Mouse (Mus musculus): ENCODE data around the gene Gsx1. TPM values are rescaled to one million over a fixed set of nuclear protein-coding genes. Genes with fewer than 3 reads are reported as not detected.

Gene Gsx1
- not detected in 2 replicates for total RNA-seq (2015; ENCODE audit: low replicate concordance)
- not detected in 2 replicates for total RNA-seq (2017; ENCODE audit: low replicate concordance)

DNA sequence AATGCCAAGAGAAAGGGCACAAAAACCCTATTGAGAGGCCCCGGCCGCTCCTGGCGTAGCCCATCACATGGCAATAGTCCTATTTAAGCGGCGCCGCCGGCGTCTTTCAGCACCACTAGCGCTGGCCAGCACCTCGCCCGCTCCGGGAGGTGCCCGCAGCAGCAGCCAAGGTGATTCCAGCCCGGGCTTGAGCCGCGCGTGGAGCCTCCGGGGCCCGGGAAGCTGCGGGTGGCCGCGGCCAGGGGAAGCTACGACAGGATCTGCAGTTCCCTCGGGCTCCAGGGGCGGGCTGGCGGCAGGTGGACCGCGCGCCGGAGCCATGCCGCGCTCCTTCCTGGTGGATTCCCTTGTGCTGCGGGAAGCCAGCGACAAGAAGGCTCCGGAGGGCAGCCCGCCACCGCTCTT lies at the start of gene Gsx1:
Gene Gsx1 (plus strand): TSS at position 126 of the 405 bp plus-strand sequence.
- no peak for ATAC-seq (replicated peaks; ENCODE audit: low FRiP score, poor library complexity, severe bottlenecking)

DNA sequence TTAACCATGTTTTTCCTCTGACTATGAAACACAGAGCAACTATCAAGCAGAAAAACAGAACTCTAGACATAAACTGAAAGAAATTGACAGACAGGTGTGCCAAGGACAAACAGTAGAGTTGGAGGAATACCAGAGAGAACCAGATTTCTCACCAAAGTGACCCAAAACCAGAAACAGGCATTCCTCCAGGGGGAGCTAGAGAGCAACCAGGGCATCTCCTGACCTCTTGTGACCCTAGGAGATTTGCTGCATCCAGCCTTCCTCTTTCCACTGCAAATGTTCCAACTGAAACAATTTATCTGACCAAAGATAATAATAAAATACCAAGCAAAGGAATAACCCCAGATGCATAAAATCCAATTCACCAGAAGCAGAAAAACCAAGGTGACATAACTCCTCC lies 41.2 kb upstream of the Gsx1 start:
- ATAC-seq (replicated peaks; ENCODE audit: low FRiP score, poor library complexity, severe bottlenecking) = no peak

GRCm38 (mm10) chr5:147154806-147155371 lies 33.6 kb upstream of the Gsx1 start:
- ATAC-seq (replicated peaks; ENCODE audit: low FRiP score, poor library complexity, severe bottlenecking) = no peak

- no peak for ATAC-seq (replicated peaks; ENCODE audit: low FRiP score, poor library complexity, severe bottlenecking)
Measured at GRCm38 (mm10) chr5:147155449-147156133, 32.9 kb upstream of the Gsx1 start.

DNA sequence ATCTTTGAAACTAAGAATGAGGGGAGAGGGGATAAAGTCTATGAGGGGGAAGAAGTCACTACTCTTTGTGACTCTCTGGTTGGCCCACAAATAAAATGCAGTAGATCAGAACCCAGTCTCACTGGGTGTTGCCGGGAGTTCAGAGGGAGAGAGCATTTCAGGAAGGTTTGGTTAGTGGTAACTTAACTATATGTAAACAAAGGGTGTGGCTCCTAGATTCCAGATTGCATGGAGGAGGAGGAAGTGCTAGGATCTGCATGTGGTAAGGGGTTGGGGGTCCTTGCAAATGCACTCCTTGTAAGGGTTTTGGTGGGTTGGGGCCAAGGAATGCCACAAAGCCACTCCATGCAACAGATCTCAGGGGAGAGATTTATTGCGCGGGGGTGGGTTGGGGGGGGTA lies 32.1 kb upstream of the Gsx1 start:
- ATAC-seq (replicated peaks; ENCODE audit: low FRiP score, poor library complexity, severe bottlenecking) = no peak

DNA sequence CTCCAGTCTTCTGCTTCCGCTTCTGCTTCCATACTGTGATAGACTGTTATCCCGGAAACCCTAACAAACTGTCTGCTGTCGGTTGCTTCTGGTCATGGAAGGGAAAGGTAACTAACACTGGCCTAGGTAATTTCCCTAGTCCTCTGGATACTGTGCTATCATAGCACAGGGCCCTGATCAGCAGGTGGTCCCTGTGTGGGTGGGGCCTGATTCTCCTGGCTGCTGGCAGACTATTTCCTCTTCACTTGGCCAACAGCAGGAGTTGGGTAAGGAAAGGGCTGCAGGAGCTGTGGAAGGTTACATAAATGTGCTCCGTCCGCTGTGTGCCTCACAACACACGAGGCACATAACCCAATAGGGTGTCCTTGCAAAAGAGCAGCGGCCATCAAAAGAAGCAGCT lies 31.1 kb upstream of the Gsx1 start:
- no peak for ATAC-seq (replicated peaks; ENCODE audit: low FRiP score, poor library complexity, severe bottlenecking)

DNA sequence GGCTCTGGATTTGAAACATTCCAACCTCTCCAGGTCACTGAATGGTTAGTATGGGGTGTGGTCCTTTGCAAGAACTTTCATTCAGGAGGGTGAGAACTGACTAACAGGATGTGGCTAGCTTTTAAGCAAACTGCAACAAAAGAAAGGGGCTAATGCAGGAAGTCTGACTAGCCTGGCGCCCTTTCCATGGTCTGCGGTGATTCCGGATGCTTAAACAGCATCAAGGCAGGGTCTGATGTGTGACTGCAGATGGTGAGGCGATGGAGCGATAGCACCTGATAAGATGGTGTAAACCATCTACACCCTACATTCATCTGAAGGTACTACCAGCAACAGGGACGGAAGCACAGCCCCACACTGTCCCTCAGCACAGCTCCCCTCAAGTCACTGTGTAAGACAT lies 29.2 kb upstream of the Gsx1 start:
- no peak for ATAC-seq (replicated peaks; ENCODE audit: low FRiP score, poor library complexity, severe bottlenecking)

- no peak for ATAC-seq (replicated peaks; ENCODE audit: low FRiP score, poor library complexity, severe bottlenecking)
Measured at GRCm38 (mm10) chr5:147159792-147160191, 28.7 kb upstream of the Gsx1 start.

DNA sequence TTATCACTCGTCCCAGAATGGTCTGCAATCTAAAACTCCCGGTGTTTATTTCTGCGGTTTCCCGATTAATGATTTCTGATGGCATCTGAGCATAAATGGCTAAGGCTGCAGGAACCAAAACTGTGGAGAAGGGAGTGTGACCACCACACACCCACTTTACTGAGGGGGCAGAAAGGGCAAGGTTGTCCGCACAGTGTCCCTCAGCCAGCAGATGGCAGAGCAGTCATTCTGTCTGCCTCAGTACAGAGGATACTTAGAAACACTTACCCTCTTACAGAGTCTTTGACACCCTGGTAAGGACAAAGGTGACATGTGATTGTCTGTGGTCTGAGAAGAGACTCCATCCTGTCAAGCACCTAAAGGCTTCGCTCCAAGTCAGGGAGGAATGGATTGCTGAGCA lies 23.4 kb upstream of the Gsx1 start:
- no peak for ATAC-seq (replicated peaks; ENCODE audit: low FRiP score, poor library complexity, severe bottlenecking)

DNA sequence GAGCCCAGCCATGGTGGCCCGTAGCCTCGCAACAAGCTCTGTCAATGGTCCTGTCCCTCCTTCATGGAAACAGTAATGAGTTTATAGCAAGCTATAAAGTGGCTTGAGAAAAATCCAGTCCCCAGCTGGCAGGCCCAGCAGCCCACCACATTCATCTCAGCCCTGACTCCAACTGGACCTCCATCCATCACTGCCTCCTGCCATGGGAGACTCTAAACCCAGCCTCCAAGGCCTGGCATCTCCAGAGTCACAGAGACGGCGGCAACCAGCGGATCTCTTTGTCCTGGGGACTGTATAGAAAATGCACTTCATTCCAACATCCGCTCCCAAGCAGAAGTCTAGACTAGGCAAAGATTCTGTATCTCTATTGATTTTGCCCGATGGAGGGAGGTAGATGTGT lies 18.4 kb upstream of the Gsx1 start:
- ATAC-seq (replicated peaks; ENCODE audit: low FRiP score, poor library complexity, severe bottlenecking) = no peak

DNA sequence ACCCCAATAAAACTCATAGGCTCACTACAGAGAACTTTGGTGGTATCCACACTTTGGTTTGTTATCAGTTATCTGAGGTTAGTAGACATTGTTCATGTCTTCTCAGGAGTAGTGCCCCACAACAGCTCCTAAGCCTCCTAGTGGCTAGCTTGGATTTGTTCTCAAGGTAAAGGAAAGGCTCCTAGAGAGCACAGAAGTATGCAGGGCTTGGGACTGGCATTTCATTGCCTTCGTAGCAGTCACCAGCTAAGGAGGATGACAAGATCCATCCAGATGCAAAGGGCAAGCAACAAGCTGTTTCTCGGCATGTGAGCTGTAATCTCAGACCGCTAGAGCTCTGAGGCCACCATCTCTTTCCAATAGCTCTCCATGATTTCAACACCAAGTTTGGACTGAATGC lies 14.4 kb upstream of the Gsx1 start:
- no peak for ATAC-seq (replicated peaks; ENCODE audit: low FRiP score, poor library complexity, severe bottlenecking)

DNA sequence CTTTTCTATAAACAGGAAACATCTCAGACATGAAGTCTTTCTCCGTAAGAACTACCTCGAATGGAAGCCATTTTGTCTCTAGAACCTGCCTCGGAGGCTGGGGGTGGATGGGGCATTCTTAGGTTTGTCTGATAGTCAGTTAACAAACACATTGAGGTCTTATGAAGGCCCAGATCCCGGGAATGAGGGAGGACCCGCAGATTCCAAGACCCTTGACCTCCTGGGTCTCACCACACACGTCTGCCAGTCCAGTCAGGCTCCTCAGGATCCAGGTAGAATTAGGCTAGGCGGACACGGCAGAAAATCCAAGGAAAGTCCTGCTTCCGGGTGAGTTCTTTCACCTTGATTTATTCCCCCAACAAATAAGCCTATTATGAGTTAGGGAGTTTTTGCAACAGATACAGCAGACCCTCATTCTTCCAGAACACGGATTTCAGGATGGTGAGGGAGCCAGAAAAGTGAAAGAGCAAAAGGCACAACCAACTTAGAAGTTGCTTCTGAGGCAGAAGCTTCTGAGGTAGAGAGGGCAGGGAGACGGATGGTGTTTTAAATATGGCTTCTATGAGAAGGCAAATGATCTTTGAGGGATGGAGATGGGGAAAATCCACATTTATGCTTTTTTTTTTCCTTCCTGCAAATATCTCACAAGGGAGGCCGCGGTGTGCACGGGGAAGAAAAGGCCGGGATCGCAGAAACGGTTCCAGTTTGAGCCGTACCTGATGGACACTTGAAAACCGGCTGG lies 3.2 kb upstream of the Gsx1 start:
- no peak for ATAC-seq (replicated peaks; ENCODE audit: low FRiP score, poor library complexity, severe bottlenecking)

DNA sequence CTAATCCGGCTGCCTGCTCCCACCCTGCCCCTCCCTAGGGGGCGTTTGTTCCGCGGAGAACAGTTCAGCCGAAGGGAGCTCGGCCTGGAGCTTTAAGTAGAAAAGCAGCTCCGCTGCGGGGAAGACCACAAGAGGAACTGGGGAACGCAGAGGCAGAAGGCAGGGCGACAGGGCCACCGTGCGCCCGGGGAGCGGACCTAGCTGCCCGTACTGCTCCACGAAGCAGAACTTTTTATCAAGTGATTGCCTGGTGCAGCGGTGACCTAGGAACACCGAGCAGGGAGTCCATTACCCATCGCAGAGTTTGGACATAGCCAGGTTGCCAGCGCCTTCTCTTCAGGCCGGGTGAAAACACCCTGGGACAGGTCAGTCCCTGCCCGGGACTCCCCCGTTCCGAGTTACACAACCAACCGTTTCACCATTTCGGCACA lies 2.5 kb upstream of the Gsx1 start:
- ATAC-seq (replicated peaks; ENCODE audit: low FRiP score, poor library complexity, severe bottlenecking) = no peak

GRCm38 (mm10) chr5:147186781-147187551 lies 1.5 kb upstream of the Gsx1 start:
- no peak for ATAC-seq (replicated peaks; ENCODE audit: low FRiP score, poor library complexity, severe bottlenecking)

DNA sequence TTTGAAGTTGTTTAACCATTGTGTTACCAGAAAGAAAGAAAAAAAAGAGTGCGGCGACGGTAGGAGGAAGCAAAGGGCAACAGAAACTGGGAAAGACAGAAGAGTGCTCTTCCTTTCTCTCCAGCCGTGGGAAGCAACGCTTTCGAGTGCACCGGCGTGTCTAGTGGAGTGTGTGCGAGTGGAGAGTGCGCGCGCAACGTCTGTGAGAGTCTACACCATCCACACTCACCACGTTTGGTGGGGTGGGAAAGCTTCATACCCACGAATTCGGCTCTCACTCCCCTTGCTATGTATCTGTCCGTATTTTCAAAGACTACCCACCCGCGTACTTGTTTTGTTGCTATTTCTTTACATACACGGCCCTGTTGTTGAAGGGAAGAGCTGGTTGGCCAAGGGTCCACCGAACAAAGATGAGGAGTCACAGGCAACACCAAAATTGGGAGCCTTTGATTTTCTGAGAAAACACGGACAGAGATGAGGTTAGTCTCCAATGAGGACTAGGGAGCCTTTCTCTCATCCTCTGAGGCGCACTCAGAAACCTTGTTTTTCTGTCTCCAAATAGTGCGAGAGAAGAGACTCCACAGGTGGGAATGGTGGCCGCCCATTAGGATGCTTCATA lies 835 bp upstream of the Gsx1 start:
- ATAC-seq (replicated peaks; ENCODE audit: low FRiP score, poor library complexity, severe bottlenecking) = no peak

- ATAC-seq (replicated peaks; ENCODE audit: low FRiP score, poor library complexity, severe bottlenecking) = no peak
Measured at GRCm38 (mm10) chr5:147189156-147189555, 660 bp downstream of the Gsx1 start.

- no peak for ATAC-seq (replicated peaks; ENCODE audit: low FRiP score, poor library complexity, severe bottlenecking)
Measured at GRCm38 (mm10) chr5:147189836-147190602, 1.5 kb downstream of the Gsx1 start.

GRCm38 (mm10) chr5:147190885-147191284 lies 2.4 kb downstream of the Gsx1 start:
- ATAC-seq (replicated peaks; ENCODE audit: low FRiP score, poor library complexity, severe bottlenecking) = no peak

All from erythroblast, adult 5-6 weeks (primary cell).